32 mouse cellular contexts compared by ENCODE assay signal in genomic region chr5:149314514-149315081, GRCm38 (mm10). TPM values are rescaled to one million over a fixed set of nuclear protein-coding genes. Genes with fewer than 3 reads are reported as not detected.
DNase-seq lines count a peak whose midpoint lies in the region; ATAC-seq and TF ChIP-seq lines count a peak whose summit lies in the region.
"Had no signal": no experiment of that assay in that cellular context is flagged by ENCODE, and none has a peak within 500 bp of the region (broad histone marks: within the 10 kb centered on the region; RNA-seq: fewer than 3 reads in every experiment).

No protein-coding gene starts in this region.

- no peak overlapping the region for H3K9ac ChIP-seq in kidney, embryonic 15.5 days
- H3K9ac ChIP-seq in lung, embryonic 14.5 days: no peak overlapping the region
- H3K9ac ChIP-seq: embryonic facial prominence, embryonic 13.5 days; forebrain, embryonic 13.5 days; heart, embryonic 13.5 days; hindbrain, embryonic 14.5 days; liver, embryonic 12.5 days; liver, postnatal 0 days; midbrain, embryonic 13.5 days; neural tube, embryonic 15.5 days; stomach, embryonic 15.5 days had no signal

- peaks cover 3% of the 10 kb centered on the region for H3K9me3 ChIP-seq in kidney, embryonic 15.5 days (replicated peaks)
- H3K9me3 ChIP-seq in lung, embryonic 14.5 days (ENCODE audit: low read depth, low read length): no peaks in the 10 kb centered on the region
- H3K9me3 ChIP-seq: embryonic facial prominence, embryonic 13.5 days; liver, embryonic 12.5 days; neural tube, embryonic 15.5 days; stomach, embryonic 15.5 days had no signal

- WGBS in kidney, embryonic 15.5 days: 56% methylated on average over 12 of the region's 12 CpGs
- 52% methylated on average over 12 of the region's 12 CpGs for WGBS in lung, embryonic 14.5 days

- H3K27ac ChIP-seq in kidney, embryonic 15.5 days: peak overlapping the region; percentile 18; the same call in 1 of the 2 replicates
- no peak overlapping the region for H3K27ac ChIP-seq in lung, embryonic 14.5 days (ENCODE audit: low read depth)
- peak overlapping the region; percentile 97 for H3K27ac ChIP-seq in embryonic fibroblast, embryonic 13.5 days (ENCODE audit: insufficient read depth, low read length)
- H3K27ac ChIP-seq: forebrain, embryonic 13.5 days; heart, adult 2 months; heart, embryonic 13.5 days; hindbrain, embryonic 14.5 days; liver, embryonic 12.5 days; macrophage; midbrain, embryonic 13.5 days; neural tube, embryonic 15.5 days; stomach, embryonic 15.5 days had no signal

- no peak for TF ChIP-seq CTCF in lung, embryonic 14.5 days (IDR thresholded peaks at IDR 0.05; ENCODE audit: low read depth)
- TF ChIP-seq CTCF in embryonic fibroblast, embryonic 13.5 days (IDR thresholded peaks at IDR 0.05; ENCODE audit: borderline replicate concordance, insufficient read depth, low read length): no peak

- DNase-seq in kidney, postnatal 10 days: no peak
- no peak for DNase-seq in lung, embryonic 14.5 days
- no peak for DNase-seq in lung, postnatal 25 days (ENCODE audit: low spot score)
- peak; percentile 55 for DNase-seq in brain, adult 2 months (ENCODE audit: low read depth, low spot score)
- DNase-seq: adrenal gland, adult 8-10 months; B cell, adult 2 months; cerebellum, adult 11 months; cerebellum, adult 9-10 months; cerebellum, postnatal 36 days; embryo, embryonic 11 days; gastrocnemius, postnatal 25 days; heart, adult 2 months; heart, postnatal 10 days; kidney, adult 2 months; layer of hippocampus, adult 9-11 months; liver, postnatal 0 days; retina, postnatal 1 day; right cerebral cortex, postnatal 14 days; thymus, postnatal 4 days had no signal

- ATAC-seq in kidney, embryonic 15.5 days (replicated peaks; ENCODE audit: low FRiP score): 0 out of 2 replicates have a peak, but pooled peaks have one; percentile 18
- 0 out of 2 replicates have a peak, but pooled peaks have one; percentile 28 for ATAC-seq in lung, embryonic 14.5 days (ENCODE audit: insufficient read depth)
- no peak for ATAC-seq in erythroid progenitor cell, adult 5-6 weeks (replicated peaks; ENCODE audit: low FRiP score, poor library complexity, severe bottlenecking)
- ATAC-seq: forebrain, embryonic 13.5 days; liver, embryonic 12.5 days; liver, postnatal 0 days; lung, postnatal 0 days; midbrain, embryonic 13.5 days had no signal

- H3K4me1 ChIP-seq in kidney, embryonic 15.5 days: peaks cover 24% of the 10 kb centered on the region
- H3K4me1 ChIP-seq in lung, embryonic 14.5 days (ENCODE audit: insufficient read depth): 0 out of 2 replicates have a peak, but pooled peaks cover 3% of the 10 kb centered on the region
- H3K4me1 ChIP-seq in embryonic fibroblast, embryonic 13.5 days (ENCODE audit: control insufficient read depth, insufficient read depth, low read length): peaks cover 10% of the 10 kb centered on the region
- H3K4me1 ChIP-seq: liver, embryonic 12.5 days had no signal

- H3K36me3 ChIP-seq in kidney, embryonic 15.5 days: no peaks in the 10 kb centered on the region
- H3K36me3 ChIP-seq in lung, embryonic 14.5 days (ENCODE audit: insufficient read depth): no peaks in the 10 kb centered on the region
- H3K36me3 ChIP-seq: embryonic facial prominence, embryonic 13.5 days; heart, embryonic 13.5 days; liver, embryonic 12.5 days; midbrain, embryonic 13.5 days; neural tube, embryonic 15.5 days; stomach, embryonic 15.5 days had no signal

- H3K27me3 ChIP-seq in kidney, embryonic 15.5 days: no peaks in the 10 kb centered on the region
- H3K27me3 ChIP-seq in lung, embryonic 14.5 days (ENCODE audit: insufficient read depth, low read length): no peaks in the 10 kb centered on the region
- H3K27me3 ChIP-seq: embryonic facial prominence, embryonic 13.5 days; forebrain, embryonic 13.5 days; heart, embryonic 13.5 days; midbrain, embryonic 13.5 days; neural tube, embryonic 15.5 days; stomach, embryonic 15.5 days had no signal

- H3K4me3 ChIP-seq in kidney, embryonic 15.5 days (replicated peaks): no peak overlapping the region
- no peak overlapping the region for H3K4me3 ChIP-seq in lung, embryonic 14.5 days (ENCODE audit: low read depth, low read length)
- no peak overlapping the region for H3K4me3 ChIP-seq in embryonic fibroblast, embryonic 13.5 days (ENCODE audit: insufficient read depth, low read length)
- H3K4me3 ChIP-seq: embryonic facial prominence, embryonic 13.5 days; forebrain, embryonic 13.5 days; heart, adult 2 months; heart, embryonic 13.5 days; liver, embryonic 12.5 days; midbrain, embryonic 13.5 days; neural tube, embryonic 15.5 days; stomach, embryonic 15.5 days had no signal

- TF ChIP-seq POLR2A in embryonic fibroblast, embryonic 13.5 days (IDR thresholded peaks at IDR 0.05; ENCODE audit: low read depth, low read length): 0 out of 2 replicates have a peak, but pooled peaks have one; percentile 13

- no peak overlapping the region for H3K4me2 ChIP-seq in kidney, embryonic 15.5 days
- no peak overlapping the region for H3K4me2 ChIP-seq in lung, embryonic 14.5 days
- H3K4me2 ChIP-seq: embryonic facial prominence, embryonic 13.5 days; forebrain, embryonic 13.5 days; heart, embryonic 13.5 days; hindbrain, embryonic 14.5 days; liver, embryonic 12.5 days; midbrain, embryonic 13.5 days; neural tube, embryonic 15.5 days; stomach, embryonic 15.5 days had no signal

RNA-seq across cellular contexts. Expression of gene Alox5ap, which starts 50.0 kb away (rescaled TPM):
- polyA plus RNA-seq in kidney, embryonic 15.5 days (2015; fragmentation: Nextera tagmentation; extraction: Ambion mirVana): 12.4 and 13.3 TPM in 2 replicates
- 9.3 and 20.5 TPM in 2 replicates for polyA plus RNA-seq in lung, embryonic 14.5 days (2014; fragmentation: Nextera tagmentation; extraction: Ambion mirVana)
- 1.4 and 6.0 TPM in 2 replicates for polyA plus RNA-seq in embryonic fibroblast, embryonic 13.5 days (2011; ENCODE audit: insufficient read length, low read depth, missing spikeins)
- 132 and 171 TPM in 2 replicates for total RNA-seq in erythroid progenitor cell, adult 5-6 weeks (2015; ENCODE audit: low replicate concordance)
- 55.7 and 78.7 TPM in 2 replicates for total RNA-seq in erythroid progenitor cell, adult 5-6 weeks (2017; ENCODE audit: low replicate concordance)
